In genomic region chr14:31251084-31251604, GRCm38 (mm10) we compare ENCODE assay signal across 8 mouse cellular contexts. TPM values are rescaled to one million over a fixed set of nuclear protein-coding genes. Genes with fewer than 3 reads are reported as not detected.
DNase-seq lines count a peak whose midpoint lies in the region; ATAC-seq and TF ChIP-seq lines count a peak whose summit lies in the region.

Phf7 (minus strand) TSS chr14:31251317.
Bap1 (plus strand) TSS chr14:31251450.

- peak within 1 kb of the TSS; percentile 83 for H3K27ac ChIP-seq in ES-Bruce4 (ENCODE audit: insufficient read depth, low read length)
- peak within 1 kb of the TSS; percentile 91 for H3K27ac ChIP-seq in forebrain, embryonic 12.5 days
- peak within 1 kb of the TSS; percentile 93 for H3K27ac ChIP-seq in heart, postnatal 0 days (ENCODE audit: low read depth)
- H3K27ac ChIP-seq in liver, embryonic 15.5 days (replicated peaks) = peak within 1 kb of the TSS; percentile 89
- H3K27ac ChIP-seq in neural tube, embryonic 11.5 days (ENCODE audit: low read depth, low read length) = peak within 1 kb of the TSS; percentile 88
- H3K27ac ChIP-seq in stomach, embryonic 16.5 days (ENCODE audit: low read length) = peak within 1 kb of the TSS; percentile 94

- H3K36me3 ChIP-seq in ES-Bruce4 (ENCODE audit: control insufficient read depth, insufficient read depth, low read length, poor library complexity, severe bottlenecking) = peaks cover 33% of the 10 kb centered on the region
- H3K36me3 ChIP-seq in forebrain, embryonic 12.5 days (replicated peaks) = peaks cover 35% of the 10 kb centered on the region
- peaks cover 31% of the 10 kb centered on the region for H3K36me3 ChIP-seq in heart, postnatal 0 days (replicated peaks; ENCODE audit: control insufficient read depth, insufficient read depth, low read length)
- H3K36me3 ChIP-seq in liver, embryonic 15.5 days (replicated peaks) = peaks cover 35% of the 10 kb centered on the region
- H3K36me3 ChIP-seq in neural tube, embryonic 11.5 days (ENCODE audit: control insufficient read depth, insufficient read depth, low read length) = peaks cover 14% of the 10 kb centered on the region
- peaks cover 4% of the 10 kb centered on the region; the same call in 1 of the 2 replicates for H3K36me3 ChIP-seq in stomach, embryonic 16.5 days (ENCODE audit: control insufficient read depth, insufficient read depth, low read length)

- H3K9me3 ChIP-seq in ES-Bruce4 (replicated peaks; ENCODE audit: control insufficient read depth, insufficient read depth, low read length, poor library complexity, severe bottlenecking) = no peaks in the 10 kb centered on the region
- H3K9me3 ChIP-seq in forebrain, embryonic 12.5 days = no peaks in the 10 kb centered on the region
- no peaks in the 10 kb centered on the region for H3K9me3 ChIP-seq in heart, postnatal 0 days (replicated peaks; ENCODE audit: control insufficient read depth, low read length)
- no peaks in the 10 kb centered on the region for H3K9me3 ChIP-seq in liver, embryonic 15.5 days (replicated peaks)
- no peaks in the 10 kb centered on the region for H3K9me3 ChIP-seq in neural tube, embryonic 11.5 days (ENCODE audit: control insufficient read depth, low read length)
- H3K9me3 ChIP-seq in stomach, embryonic 16.5 days (replicated peaks; ENCODE audit: control insufficient read depth, low read length) = no peaks in the 10 kb centered on the region

- under 1% methylated on average over 74 of the region's 75 CpGs for WGBS in forebrain, embryonic 12.5 days
- WGBS in heart, postnatal 0 days = under 1% methylated on average over 73 of the region's 75 CpGs
- WGBS in liver, embryonic 15.5 days (ENCODE audit: insufficient replicate concordance) = under 1% methylated on average over 75 of the region's 75 CpGs
- under 1% methylated on average over 74 of the region's 75 CpGs for WGBS in neural tube, embryonic 11.5 days
- WGBS in stomach, embryonic 16.5 days = under 1% methylated on average over 75 of the region's 75 CpGs

- H3K4me3 ChIP-seq in ES-Bruce4 (ENCODE audit: low read depth, low read length) = peak within 1 kb of the TSS; percentile 91
- peak within 1 kb of the TSS; percentile 93 for H3K4me3 ChIP-seq in forebrain, embryonic 12.5 days (replicated peaks)
- H3K4me3 ChIP-seq in heart, postnatal 0 days (ENCODE audit: low read depth, low read length) = peak within 1 kb of the TSS; percentile 98
- H3K4me3 ChIP-seq in liver, embryonic 15.5 days (replicated peaks) = peak within 1 kb of the TSS; percentile 98
- peak within 1 kb of the TSS; percentile 92 for H3K4me3 ChIP-seq in neural tube, embryonic 11.5 days (ENCODE audit: low read depth, low read length)
- peak within 1 kb of the TSS; percentile 71 for H3K4me3 ChIP-seq in stomach, embryonic 16.5 days (replicated peaks; ENCODE audit: low read length)

- peak within 1 kb of the TSS; percentile 90 for H3K9ac ChIP-seq in ES-Bruce4 (ENCODE audit: low read depth, poor library complexity, severe bottlenecking)
- H3K9ac ChIP-seq in forebrain, embryonic 12.5 days = peak within 1 kb of the TSS; percentile 96
- H3K9ac ChIP-seq in heart, postnatal 0 days (replicated peaks; ENCODE audit: low read depth, low read length) = peak within 1 kb of the TSS; percentile 99
- peak within 1 kb of the TSS; percentile 96 for H3K9ac ChIP-seq in liver, embryonic 15.5 days
- peak within 1 kb of the TSS; percentile 97 for H3K9ac ChIP-seq in neural tube, embryonic 11.5 days (ENCODE audit: low read length)
- H3K9ac ChIP-seq in stomach, embryonic 16.5 days (ENCODE audit: low read length) = peak within 1 kb of the TSS; percentile 95

- ATAC-seq in forebrain, embryonic 12.5 days (ENCODE audit: low FRiP score) = peak; percentile 93
- ATAC-seq in heart, postnatal 0 days (ENCODE audit: insufficient read depth, low read depth) = peak; percentile 91
- peak; percentile 89 for ATAC-seq in liver, embryonic 15.5 days (ENCODE audit: insufficient read depth)
- peak; percentile 94 for ATAC-seq in neural tube, embryonic 11.5 days (ENCODE audit: insufficient read depth, low FRiP score, low TSS enrichment)
- ATAC-seq in stomach, embryonic 16.5 days (ENCODE audit: insufficient read depth, low FRiP score) = peak; percentile 93

- DNase-seq in c-Kit-positive CD71-positive TER-119-positive erythroid progenitor cells, embryonic 14.5 days (ENCODE audit: low spot score) = peak; percentile 89
- DNase-seq in heart, postnatal 0 days (ENCODE audit: low spot score) = peak; percentile 94
- peak; percentile 95 to 97 for DNase-seq in kidney, postnatal 36 days
- peak; percentile 98 for DNase-seq in neural tube, embryonic 11.5 days (ENCODE audit: low spot score)

- 0 out of 2 replicates have a peak, but pooled peaks have one; percentile 56 for TF ChIP-seq EP300 in ES-Bruce4 (IDR thresholded peaks at IDR 0.05; ENCODE audit: insufficient read depth, low read depth, low read length)
- TF ChIP-seq EP300 in heart, postnatal 0 days (IDR thresholded peaks at IDR 0.05; ENCODE audit: low read depth) = peak; percentile 76

- H3K4me2 ChIP-seq in forebrain, embryonic 12.5 days = peak within 1 kb of the TSS; percentile 92
- H3K4me2 ChIP-seq in heart, postnatal 0 days (ENCODE audit: low read depth, low read length) = peak within 1 kb of the TSS; percentile 89
- peak within 1 kb of the TSS; percentile 82 for H3K4me2 ChIP-seq in liver, embryonic 15.5 days
- H3K4me2 ChIP-seq in neural tube, embryonic 11.5 days (ENCODE audit: low read depth) = peak within 1 kb of the TSS; percentile 84
- H3K4me2 ChIP-seq in stomach, embryonic 16.5 days (ENCODE audit: low read depth, low read length) = peak within 1 kb of the TSS; percentile 75

- TF ChIP-seq POLR2A in ES-Bruce4 (IDR thresholded peaks at IDR 0.05; ENCODE audit: insufficient read depth, low read length) = peak; percentile 18

- TF ChIP-seq CTCF in ES-Bruce4 (IDR thresholded peaks at IDR 0.05; ENCODE audit: low read depth, low read length) = no peak
- no peak for TF ChIP-seq CTCF in heart, postnatal 0 days (IDR thresholded peaks at IDR 0.05; ENCODE audit: low read depth)

- no peaks in the 10 kb centered on the region for H3K4me1 ChIP-seq in ES-Bruce4 (ENCODE audit: control insufficient read depth, insufficient read depth, low read length)
- H3K4me1 ChIP-seq in forebrain, embryonic 12.5 days = peaks cover 22% of the 10 kb centered on the region
- peaks cover 14% of the 10 kb centered on the region for H3K4me1 ChIP-seq in heart, postnatal 0 days (ENCODE audit: control insufficient read depth, insufficient read depth)
- H3K4me1 ChIP-seq in liver, embryonic 15.5 days (replicated peaks) = peaks cover 23% of the 10 kb centered on the region
- H3K4me1 ChIP-seq in neural tube, embryonic 11.5 days (ENCODE audit: control insufficient read depth, insufficient read depth, low read length) = peaks cover 9% of the 10 kb centered on the region; the same call in 1 of the 2 replicates
- H3K4me1 ChIP-seq in stomach, embryonic 16.5 days (ENCODE audit: control insufficient read depth, insufficient read depth, low read length) = peaks cover 13% of the 10 kb centered on the region; the same call in 1 of the 2 replicates

- no peaks in the 10 kb centered on the region for H3K27me3 ChIP-seq in ES-Bruce4 (ENCODE audit: control insufficient read depth, insufficient read depth, low read length, poor library complexity, severe bottlenecking)
- H3K27me3 ChIP-seq in forebrain, embryonic 12.5 days = no peaks in the 10 kb centered on the region
- H3K27me3 ChIP-seq in heart, postnatal 0 days (ENCODE audit: control insufficient read depth, insufficient read depth, low read length) = no peaks in the 10 kb centered on the region
- H3K27me3 ChIP-seq in liver, embryonic 15.5 days = no peaks in the 10 kb centered on the region
- H3K27me3 ChIP-seq in neural tube, embryonic 11.5 days (ENCODE audit: control insufficient read depth, insufficient read depth, low read length) = no peaks in the 10 kb centered on the region
- H3K27me3 ChIP-seq in stomach, embryonic 16.5 days (ENCODE audit: control insufficient read depth, insufficient read depth, low read length) = no peaks in the 10 kb centered on the region

RNA-seq across cellular contexts. Expression of gene Phf7, which starts in this region (rescaled TPM):
- 14.0 and 15.3 TPM in 2 replicates for polyA plus RNA-seq in ES-Bruce4 (2011; ENCODE audit: insufficient read depth, insufficient read length, low read depth, missing spikeins)
- polyA plus RNA-seq in forebrain, embryonic 12.5 days (2016; fragmentation: Nextera tagmentation; extraction: Ambion mirVana) = 14.8 and 15.8 TPM in 2 replicates
- total RNA-seq in heart, postnatal 0 days (2014; rRNA removed; ENCODE audit: low replicate concordance) = 2.1 and 7.4 TPM in 2 replicates
- polyA plus RNA-seq in heart, postnatal 0 days (2015; fragmentation: Nextera tagmentation; extraction: Ambion mirVana) = 11.7 and 12.5 TPM in 2 replicates
- polyA plus RNA-seq in liver, embryonic 15.5 days (2015; fragmentation: Nextera tagmentation; extraction: Ambion mirVana) = 5.6 and 6.3 TPM in 2 replicates
- 12.7 and 13.1 TPM in 2 replicates for polyA plus RNA-seq in neural tube, embryonic 11.5 days (2014; fragmentation: Nextera tagmentation; extraction: Ambion mirVana)
- 9.5 and 12.7 TPM in 2 replicates for polyA plus RNA-seq in stomach, embryonic 16.5 days (2015; fragmentation: Nextera tagmentation; extraction: Ambion mirVana)

RNA-seq across cellular contexts. Expression of gene Bap1, which starts in this region (rescaled TPM):
- 42.2 and 44.3 TPM in 2 replicates for polyA plus RNA-seq in ES-Bruce4 (2011; ENCODE audit: insufficient read depth, insufficient read length, low read depth, missing spikeins)
- 130 and 135 TPM in 2 replicates for polyA plus RNA-seq in forebrain, embryonic 12.5 days (2016; fragmentation: Nextera tagmentation; extraction: Ambion mirVana)
- 51.1 and 64.0 TPM in 2 replicates for total RNA-seq in heart, postnatal 0 days (2014; rRNA removed; ENCODE audit: low replicate concordance)
- polyA plus RNA-seq in heart, postnatal 0 days (2015; fragmentation: Nextera tagmentation; extraction: Ambion mirVana) = 34.2 and 38.6 TPM in 2 replicates
- polyA plus RNA-seq in liver, embryonic 15.5 days (2015; fragmentation: Nextera tagmentation; extraction: Ambion mirVana) = 35.8 and 37.6 TPM in 2 replicates
- polyA plus RNA-seq in neural tube, embryonic 11.5 days (2014; fragmentation: Nextera tagmentation; extraction: Ambion mirVana) = 113 and 125 TPM in 2 replicates
- polyA plus RNA-seq in stomach, embryonic 16.5 days (2015; fragmentation: Nextera tagmentation; extraction: Ambion mirVana) = 64.1 and 69.0 TPM in 2 replicates

Comparison
In these comparisons a context has a peak if more than half of its experiments do, and no peak if none do; other contexts are left out.
1. Peak in every context shown above with its lines: DNase-seq, ATAC-seq, H3K4me3 ChIP-seq and H3K27ac ChIP-seq.